Mouse (Mus musculus): ENCODE measurements around the gene Scnn1g. TPM values are rescaled to one million over a fixed set of nuclear protein-coding genes. Genes with fewer than 3 reads are reported as not detected.

The Scnn1g gene
- not detected in 2 replicates for polyA plus RNA-seq (2014; fragmentation: Nextera tagmentation; extraction: Ambion mirVana)

DNA sequence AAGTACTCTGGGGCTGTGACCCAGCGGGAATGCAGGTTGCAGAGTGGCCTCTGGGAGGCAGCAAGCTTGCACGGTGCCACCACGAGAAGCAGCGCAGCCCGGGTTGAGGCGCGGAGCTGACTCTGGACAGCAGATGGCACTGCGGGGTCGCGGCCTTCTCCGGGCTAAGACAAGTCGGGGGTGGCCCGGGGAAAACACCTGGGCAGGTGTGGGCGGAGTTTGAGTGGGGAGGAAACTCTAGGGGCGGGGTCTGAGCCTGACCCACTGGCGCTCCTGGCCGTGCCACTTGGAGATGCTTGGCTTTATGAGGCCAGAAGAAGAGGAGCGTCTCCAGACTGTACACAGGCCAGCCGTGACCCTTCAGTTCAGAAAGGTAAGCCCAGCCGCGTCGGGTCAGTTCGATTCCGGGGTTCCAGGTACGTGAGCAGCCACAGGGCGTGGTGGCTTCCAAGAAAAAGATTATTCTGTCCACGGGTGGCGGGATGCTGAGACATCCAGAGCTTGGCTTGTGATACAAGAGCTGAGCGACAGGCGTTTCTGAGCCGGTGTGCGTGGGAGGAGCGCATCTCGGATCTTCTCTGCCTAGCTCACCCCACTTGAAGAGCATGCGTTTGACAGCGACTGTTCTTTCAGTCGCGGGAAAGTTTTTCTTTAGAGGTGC, at the start of gene Scnn1g:
Gene Scnn1g, plus strand, starts transcription at position 309 of the 661 bp plus-strand sequence.
- Histone ChIP-seq H3K9me3 (replicated peaks; ENCODE audit: control insufficient read depth, low read length) (no peaks in the 10 kb centered on the region), H3K4me3 (ENCODE audit: low read depth, low read length) (peak within 1 kb of the TSS; percentile 32), H3K27ac (ENCODE audit: low read depth, low read length) (no peak within 1 kb of the TSS), H3K36me3 (ENCODE audit: control insufficient read depth, insufficient read depth, low read length) (no peaks in the 10 kb centered on the region), H3K9ac (ENCODE audit: low read length) (peak within 1 kb of the TSS; percentile 5; the same call in 1 of the 2 replicates), H3K4me2 (ENCODE audit: low read length) (peak within 1 kb of the TSS; percentile 69), H3K27me3 (replicated peaks; ENCODE audit: control insufficient read depth, insufficient read depth, low read length) (peaks cover 18% of the 10 kb centered on the region), H3K4me1 (ENCODE audit: control insufficient read depth, insufficient read depth, low read length) (peaks cover 3% of the 10 kb centered on the region; the same call in 1 of the 2 replicates)
- ATAC-seq (peak; percentile 93), DNase-seq (ENCODE audit: low spot score) (peak; percentile 83)
- 2% methylated on average over 38 of the region's 38 CpGs for WGBS

DNA sequence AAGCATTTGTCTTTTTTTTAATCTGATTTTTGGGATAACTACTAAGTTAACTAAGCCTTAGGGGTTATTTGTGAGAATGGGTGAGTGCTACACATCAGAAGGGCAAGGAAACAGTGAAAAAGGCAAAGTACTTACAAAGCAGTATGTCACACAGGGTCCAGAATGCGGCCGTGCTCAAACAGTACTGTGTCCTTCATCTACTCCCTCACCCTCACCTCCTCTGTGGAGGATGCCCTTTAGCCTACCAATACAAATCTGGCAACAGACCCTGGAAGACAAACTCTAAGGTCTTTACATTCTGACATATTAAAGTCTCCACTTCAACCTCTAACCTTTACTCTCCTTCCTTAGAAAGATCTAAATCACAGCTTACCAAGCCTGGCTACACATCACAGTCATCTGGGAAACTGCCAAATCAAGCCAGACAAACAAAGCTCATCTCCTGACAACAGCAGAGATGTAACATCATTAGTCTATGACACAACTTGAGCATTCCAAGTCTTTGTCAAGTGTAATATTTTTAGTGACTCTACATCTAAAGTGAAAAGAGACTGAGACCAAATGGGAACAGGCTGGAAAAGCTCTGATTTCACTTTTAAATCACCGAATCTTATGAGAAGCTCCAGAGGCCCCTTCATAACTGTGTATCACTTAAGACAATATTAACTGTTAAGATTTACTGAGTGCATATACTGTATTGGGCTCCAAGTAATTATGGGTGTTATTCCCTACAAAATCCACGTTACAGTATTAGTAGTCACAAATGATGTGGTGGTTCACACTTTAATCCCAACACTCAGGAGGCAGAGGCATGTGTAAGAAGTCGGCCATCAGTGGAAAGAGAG, 48.9 kb upstream of the Scnn1g start:
- WGBS, result 93% methylated on average over 5 of the region's 5 CpGs
- DNase-seq (ENCODE audit: low spot score) (no peak), ATAC-seq (no peak)
- Histone ChIP-seq H3K27me3 (replicated peaks; ENCODE audit: control insufficient read depth, insufficient read depth, low read length) (no peaks in the 10 kb centered on the region), H3K4me2 (ENCODE audit: low read length) (no peak overlapping the region), H3K9ac (ENCODE audit: low read length) (no peak overlapping the region), H3K27ac (ENCODE audit: low read depth, low read length) (no peak overlapping the region), H3K9me3 (replicated peaks; ENCODE audit: control insufficient read depth, low read length) (no peaks in the 10 kb centered on the region), H3K4me3 (ENCODE audit: low read depth, low read length) (no peak overlapping the region), H3K36me3 (ENCODE audit: control insufficient read depth, insufficient read depth, low read length) (no peaks in the 10 kb centered on the region), H3K4me1 (ENCODE audit: control insufficient read depth, insufficient read depth, low read length) (no peaks in the 10 kb centered on the region)

DNA sequence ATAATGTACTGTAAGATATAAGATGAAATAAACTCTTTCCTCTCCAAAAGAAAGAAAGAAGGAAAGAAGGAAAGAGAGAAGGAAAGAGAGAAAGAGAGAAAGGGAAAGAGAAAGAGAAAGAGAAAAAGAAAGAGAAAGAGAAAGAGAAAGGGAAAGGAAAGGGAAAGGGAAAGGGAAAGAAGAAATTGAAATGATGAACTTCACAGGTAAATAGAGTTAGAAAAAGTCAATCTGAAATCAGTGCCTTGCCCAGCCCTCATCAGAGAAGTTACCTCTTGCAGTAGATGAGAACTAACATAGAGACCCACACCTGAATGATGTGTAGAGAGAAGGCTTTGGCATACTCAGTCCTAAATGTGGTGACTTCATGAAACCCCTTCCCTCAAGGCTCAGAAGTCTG, 44.9 kb upstream of the Scnn1g start:
- ATAC-seq (no peak), DNase-seq (ENCODE audit: low spot score) (no peak)
- no peak overlapping the region for H3K4me2 ChIP-seq (ENCODE audit: low read length)
- H3K9me3 ChIP-seq (replicated peaks; ENCODE audit: control insufficient read depth, low read length), result no peaks in the 10 kb centered on the region
- no peak overlapping the region for H3K9ac ChIP-seq (ENCODE audit: low read length)
- H3K4me1 ChIP-seq (ENCODE audit: control insufficient read depth, insufficient read depth, low read length), result no peaks in the 10 kb centered on the region
- no peaks in the 10 kb centered on the region for H3K36me3 ChIP-seq (ENCODE audit: control insufficient read depth, insufficient read depth, low read length)
- no peak overlapping the region for H3K4me3 ChIP-seq (ENCODE audit: low read depth, low read length)
- H3K27ac ChIP-seq (ENCODE audit: low read depth, low read length), result no peak overlapping the region
- no peaks in the 10 kb centered on the region for H3K27me3 ChIP-seq (replicated peaks; ENCODE audit: control insufficient read depth, insufficient read depth, low read length)

DNA sequence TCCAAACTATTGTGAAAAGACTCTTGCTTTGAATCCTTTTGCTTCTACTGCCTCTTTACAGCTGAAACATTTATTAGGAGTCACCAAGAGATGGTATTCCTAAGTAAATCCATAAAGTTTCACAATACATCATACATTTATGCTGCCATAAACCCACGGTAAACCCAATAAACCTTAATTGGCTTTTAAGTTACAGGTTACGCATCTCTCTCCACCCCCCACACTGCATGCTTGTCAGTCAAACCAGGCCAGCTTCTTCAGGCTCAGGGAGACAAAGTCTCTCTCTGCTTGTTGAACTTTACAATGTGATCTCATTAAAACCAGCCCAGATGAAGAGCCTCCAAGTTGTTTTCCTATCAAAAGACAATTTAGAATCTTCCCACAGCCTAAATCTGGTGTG, 42.5 kb upstream of the Scnn1g start:
- Histone ChIP-seq H3K36me3 (ENCODE audit: control insufficient read depth, insufficient read depth, low read length) (no peaks in the 10 kb centered on the region), H3K4me3 (ENCODE audit: low read depth, low read length) (no peak overlapping the region), H3K27ac (ENCODE audit: low read depth, low read length) (no peak overlapping the region), H3K4me2 (ENCODE audit: low read length) (no peak overlapping the region), H3K27me3 (replicated peaks; ENCODE audit: control insufficient read depth, insufficient read depth, low read length) (no peaks in the 10 kb centered on the region), H3K9me3 (replicated peaks; ENCODE audit: control insufficient read depth, low read length) (no peaks in the 10 kb centered on the region), H3K9ac (ENCODE audit: low read length) (no peak overlapping the region), H3K4me1 (ENCODE audit: control insufficient read depth, insufficient read depth, low read length) (no peaks in the 10 kb centered on the region)
- ATAC-seq (no peak), DNase-seq (ENCODE audit: low spot score) (no peak)
- WGBS, result 82% methylated on average over 2 of the region's 2 CpGs

DNA sequence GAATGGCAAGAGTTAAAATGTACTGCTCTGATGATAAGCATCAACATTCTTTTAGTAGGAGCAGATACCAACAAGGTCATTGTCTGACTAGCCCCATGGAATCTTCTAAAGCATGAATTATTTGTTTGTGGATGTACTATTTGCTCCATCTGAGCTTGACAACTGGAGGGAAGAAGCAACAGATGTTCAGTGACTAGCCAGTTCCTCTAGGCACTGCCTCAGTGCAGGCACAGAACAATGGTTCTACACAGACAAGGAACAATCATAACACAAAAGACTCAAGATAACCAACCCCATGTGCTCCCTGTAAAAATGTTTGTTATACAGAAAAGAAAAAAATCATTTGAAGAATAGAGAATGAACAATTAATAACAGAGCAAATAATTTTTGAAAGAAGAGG, 37.1 kb upstream of the Scnn1g start:
- no peak overlapping the region for H3K4me2 ChIP-seq (ENCODE audit: low read length)
- no peaks in the 10 kb centered on the region for H3K27me3 ChIP-seq (replicated peaks; ENCODE audit: control insufficient read depth, insufficient read depth, low read length)
- H3K27ac ChIP-seq (ENCODE audit: low read depth, low read length), result no peak overlapping the region
- H3K4me1 ChIP-seq (ENCODE audit: control insufficient read depth, insufficient read depth, low read length), result peaks cover 3% of the 10 kb centered on the region; the same call in 1 of the 2 replicates
- ATAC-seq (no peak), DNase-seq (ENCODE audit: low spot score) (no peak)
- no peak overlapping the region for H3K4me3 ChIP-seq (ENCODE audit: low read depth, low read length)
- H3K9me3 ChIP-seq (replicated peaks; ENCODE audit: control insufficient read depth, low read length), result no peaks in the 10 kb centered on the region
- no peak overlapping the region for H3K9ac ChIP-seq (ENCODE audit: low read length)
- H3K36me3 ChIP-seq (ENCODE audit: control insufficient read depth, insufficient read depth, low read length), result peaks cover 5% of the 10 kb centered on the region; the same call in 1 of the 2 replicates

DNA sequence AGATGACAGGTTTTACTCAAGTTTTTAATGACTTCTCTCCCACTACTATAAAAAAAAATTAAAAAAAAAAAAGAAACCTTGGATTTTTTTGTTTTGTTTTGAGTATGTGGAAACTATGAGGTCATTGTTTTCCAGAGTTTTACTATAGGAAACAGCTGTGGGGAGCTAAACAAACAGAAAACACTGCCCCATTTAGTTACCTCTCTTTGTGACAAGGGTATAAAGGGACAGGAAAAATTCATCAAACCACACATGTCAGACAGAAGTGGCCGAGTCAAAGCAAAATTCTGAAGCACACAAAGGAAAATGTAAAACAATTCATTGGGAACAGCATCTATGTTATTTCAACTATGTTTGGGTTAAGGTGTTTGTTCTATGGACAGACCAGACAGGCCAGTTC, 36.7 kb upstream of the Scnn1g start:
- Histone ChIP-seq H3K4me3 (ENCODE audit: low read depth, low read length) (no peak overlapping the region), H3K27me3 (replicated peaks; ENCODE audit: control insufficient read depth, insufficient read depth, low read length) (no peaks in the 10 kb centered on the region), H3K9me3 (replicated peaks; ENCODE audit: control insufficient read depth, low read length) (no peaks in the 10 kb centered on the region), H3K27ac (ENCODE audit: low read depth, low read length) (no peak overlapping the region), H3K9ac (ENCODE audit: low read length) (no peak overlapping the region), H3K4me2 (ENCODE audit: low read length) (no peak overlapping the region), H3K4me1 (ENCODE audit: control insufficient read depth, insufficient read depth, low read length) (peaks cover 3% of the 10 kb centered on the region; the same call in 1 of the 2 replicates), H3K36me3 (ENCODE audit: control insufficient read depth, insufficient read depth, low read length) (peaks cover 6% of the 10 kb centered on the region; the same call in 1 of the 2 replicates)
- DNase-seq (ENCODE audit: low spot score) (no peak), ATAC-seq (no peak)
- WGBS, result 52% methylated on average over 1 of the region's 1 CpGs

DNA sequence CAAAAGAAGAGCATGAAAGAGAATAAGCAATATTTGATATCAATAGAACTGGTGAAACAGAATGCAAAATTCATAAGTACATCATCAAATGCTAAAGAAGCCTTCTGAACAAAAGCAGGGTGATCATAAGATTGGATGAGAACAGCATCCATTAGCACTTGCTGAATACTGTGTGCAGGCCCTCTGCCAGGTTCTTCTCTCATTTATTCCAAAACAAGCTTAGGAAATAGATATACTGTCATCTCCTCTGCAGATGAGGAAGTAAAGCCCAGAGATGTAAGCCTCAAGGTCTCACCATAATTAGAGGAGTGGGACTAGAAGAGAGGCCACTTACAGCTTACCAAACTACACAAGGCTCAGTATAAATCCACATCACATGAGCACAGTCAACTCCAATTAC, 35.1 kb upstream of the Scnn1g start:
- peaks cover 13% of the 10 kb centered on the region; the same call in 1 of the 2 replicates for H3K36me3 ChIP-seq (ENCODE audit: control insufficient read depth, insufficient read depth, low read length)
- no peak overlapping the region for H3K4me2 ChIP-seq (ENCODE audit: low read length)
- ATAC-seq, result no peak
- no peak overlapping the region for H3K9ac ChIP-seq (ENCODE audit: low read length)
- H3K4me1 ChIP-seq (ENCODE audit: control insufficient read depth, insufficient read depth, low read length), result peaks cover 11% of the 10 kb centered on the region
- no peaks in the 10 kb centered on the region for H3K27me3 ChIP-seq (replicated peaks; ENCODE audit: control insufficient read depth, insufficient read depth, low read length)
- no peak overlapping the region for H3K27ac ChIP-seq (ENCODE audit: low read depth, low read length)
- no peak overlapping the region for H3K4me3 ChIP-seq (ENCODE audit: low read depth, low read length)
- no peak for DNase-seq (ENCODE audit: low spot score)
- H3K9me3 ChIP-seq (replicated peaks; ENCODE audit: control insufficient read depth, low read length), result no peaks in the 10 kb centered on the region

DNA sequence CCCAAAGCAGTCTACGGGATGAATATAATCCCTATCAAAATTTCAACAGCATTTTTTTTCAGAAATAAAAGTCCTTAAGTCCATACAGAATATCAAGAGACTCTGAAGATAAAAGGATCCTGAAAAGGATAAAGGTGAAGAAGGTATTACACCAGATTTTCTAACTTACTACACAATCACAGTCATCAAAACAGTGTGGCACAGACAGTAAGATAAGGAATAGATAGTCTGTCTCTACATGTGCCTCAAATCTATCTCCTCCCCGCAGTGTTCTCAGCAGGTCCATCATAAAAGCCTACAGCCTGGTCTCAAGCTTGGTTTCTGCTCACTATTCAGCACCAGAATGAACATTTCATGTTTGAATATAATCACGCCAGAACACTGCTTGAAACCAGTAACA, 33.8 kb upstream of the Scnn1g start:
- peaks cover 13% of the 10 kb centered on the region; the same call in 1 of the 2 replicates for H3K36me3 ChIP-seq (ENCODE audit: control insufficient read depth, insufficient read depth, low read length)
- no peak overlapping the region for H3K4me3 ChIP-seq (ENCODE audit: low read depth, low read length)
- H3K27ac ChIP-seq (ENCODE audit: low read depth, low read length), result no peak overlapping the region
- H3K27me3 ChIP-seq (replicated peaks; ENCODE audit: control insufficient read depth, insufficient read depth, low read length), result no peaks in the 10 kb centered on the region
- 89% methylated on average over 3 of the region's 3 CpGs for WGBS
- H3K9ac ChIP-seq (ENCODE audit: low read length), result no peak overlapping the region
- ATAC-seq, result no peak
- H3K4me2 ChIP-seq (ENCODE audit: low read length), result no peak overlapping the region
- no peaks in the 10 kb centered on the region for H3K9me3 ChIP-seq (replicated peaks; ENCODE audit: control insufficient read depth, low read length)
- peaks cover 24% of the 10 kb centered on the region for H3K4me1 ChIP-seq (ENCODE audit: control insufficient read depth, insufficient read depth, low read length)
- DNase-seq (ENCODE audit: low spot score), result no peak

DNA sequence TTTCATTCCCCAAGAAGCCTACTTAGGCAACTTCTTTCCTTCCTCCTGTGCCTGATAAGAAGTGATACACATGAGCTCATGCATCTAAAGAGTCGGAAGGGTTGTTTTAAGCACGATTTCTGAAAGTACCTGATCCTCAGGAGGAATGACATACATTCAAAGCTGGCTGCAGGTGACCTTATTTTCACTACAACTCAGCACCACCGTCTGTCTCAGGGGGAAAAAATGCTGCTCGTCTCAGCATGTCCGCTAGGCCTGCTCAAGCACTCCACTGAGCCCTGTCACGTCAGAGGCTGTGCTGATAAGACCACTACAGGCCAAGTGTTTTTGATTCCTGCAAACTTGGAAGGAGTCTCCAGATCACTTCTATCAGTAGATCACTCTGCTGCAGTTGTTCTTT, 32.3 kb upstream of the Scnn1g start:
- WGBS, result 80% methylated on average over 6 of the region's 6 CpGs
- no peak overlapping the region for H3K4me2 ChIP-seq (ENCODE audit: low read length)

More for the DNA sequence above, 32.3 kb upstream of the Scnn1g start:
- no peaks in the 10 kb centered on the region for H3K9me3 ChIP-seq (replicated peaks; ENCODE audit: control insufficient read depth, low read length)
- H3K27ac ChIP-seq (ENCODE audit: low read depth, low read length), result no peak overlapping the region
- H3K4me1 ChIP-seq (ENCODE audit: control insufficient read depth, insufficient read depth, low read length), result peaks cover 30% of the 10 kb centered on the region
- H3K9ac ChIP-seq (ENCODE audit: low read length), result no peak overlapping the region
- H3K4me3 ChIP-seq (ENCODE audit: low read depth, low read length), result no peak overlapping the region
- ATAC-seq, result no peak
- peaks cover 13% of the 10 kb centered on the region; the same call in 1 of the 2 replicates for H3K36me3 ChIP-seq (ENCODE audit: control insufficient read depth, insufficient read depth, low read length)
- no peak for DNase-seq (ENCODE audit: low spot score)
- H3K27me3 ChIP-seq (replicated peaks; ENCODE audit: control insufficient read depth, insufficient read depth, low read length), result no peaks in the 10 kb centered on the region
